Mouse (Mus musculus) G1E (cell line): ENCODE measurements at regions not wholly inside any gene's neighbourhood (a gene's known extent, or its start where the extent isn't known, plus 50 kb on each side); places are given as distances from the start of the nearest gene placed in this dataset.

ENCODE experiments used
- ATAC-seq: 2 replicates; pipeline ENCODE4 v1.8.0; 2016; ENCODE audit warnings: mild to moderate bottlenecking; ENCODE audit not compliant: insufficient number of reproducible peaks, poor library complexity, low FRiP score, severe bottlenecking; ENCODE audit errors: extremely low read depth
- DNase-seq: peaks from one replicate; pipeline ENCODE4 v3.0.0; 2012; ENCODE audit warnings: low spot score
- H3K27me3 ChIP-seq: 2 replicates; pipeline ENCODE4 v1.6.1; 2012; ENCODE audit warnings: mild to moderate bottlenecking, low read length, inconsistent platforms; ENCODE audit not compliant: insufficient read depth
- H3K36me3 ChIP-seq: replicated peaks from 2 replicates; pipeline ENCODE3; 2012; ENCODE audit warnings: mild to moderate bottlenecking, inconsistent platforms
- H3K4me1 ChIP-seq: 2 replicates; pipeline ENCODE4 v1.6.1; 2012; ENCODE audit warnings: low read depth, low read length, inconsistent platforms, mixed read lengths; ENCODE audit not compliant: insufficient read depth
- H3K4me3 ChIP-seq: 2 replicates; pipeline ENCODE4 v1.5.1; 2012; ENCODE audit warnings: low read depth, mild to moderate bottlenecking, inconsistent platforms, low read length, moderate library complexity, mixed read lengths
- H3K9me3 ChIP-seq: replicated peaks from 2 replicates; pipeline ENCODE4 v1.6.1; 2012; ENCODE audit warnings: inconsistent platforms
- CTCF ChIP-seq: IDR thresholded peaks from 2 replicates; pipeline ENCODE4 v1.5.1; 2012; ENCODE audit warnings: low read depth, low read length, inconsistent platforms, mixed read lengths
- GATA1 ChIP-seq: IDR thresholded peaks from 2 replicates; pipeline ENCODE4 v1.6.1; 2012; ENCODE audit warnings: borderline replicate concordance, low read length, inconsistent platforms, mixed read lengths
- GATA2 ChIP-seq: IDR thresholded peaks from 2 replicates; pipeline ENCODE4 v1.6.1; 2012; ENCODE audit warnings: low read depth, low read length, inconsistent platforms, borderline replicate concordance
- POLR2AphosphoS5 ChIP-seq: IDR thresholded peaks from 2 replicates; pipeline ENCODE4 v1.6.1; 2012; ENCODE audit warnings: low read depth, low read length, inconsistent platforms; ENCODE audit not compliant: insufficient replicate concordance
- TAL1 ChIP-seq: conservative IDR thresholded peaks from 2 replicates; pipeline ENCODE4 v1.6.1; 2012; ENCODE audit warnings: low read depth, low read length, inconsistent platforms, mixed read lengths

- DNase-seq (no peak), ATAC-seq (no peak)
- Histone ChIP-seq H3K36me3 (no peaks in the 10 kb centered on the region), H3K4me1 (no peaks in the 10 kb centered on the region), H3K27me3 (no peaks in the 10 kb centered on the region), H3K4me3 (no peak overlapping the region), H3K9me3 (0 out of 2 replicates have a peak, but pooled peaks cover 7% of the 10 kb centered on the region)
- TF ChIP-seq GATA1 (no peak), CTCF (no peak), GATA2 (no peak), POLR2AphosphoS5 (no peak)
Measured at GRCm38 (mm10) chr3:17795271-17796260, 152.6 kb upstream of the Cypt12 start.

- DNase-seq (no peak), ATAC-seq (no peak)
- TF ChIP-seq CTCF (no peak), POLR2AphosphoS5 (no peak), TAL1 (no peak), GATA2 (no peak), GATA1 (no peak)
- no peaks in the 10 kb centered on the region for H3K4me1 ChIP-seq
- H3K27me3 ChIP-seq = no peaks in the 10 kb centered on the region
- no peak overlapping the region for H3K4me3 ChIP-seq
- no peaks in the 10 kb centered on the region for H3K36me3 ChIP-seq
- H3K9me3 ChIP-seq = 0 out of 2 replicates have a peak, but pooled peaks cover 7% of the 10 kb centered on the region
Measured at GRCm38 (mm10) chr3:17796766-17797165, 151.4 kb upstream of the Cypt12 start.

- no peak overlapping the region for H3K4me3 ChIP-seq
- H3K36me3 ChIP-seq = no peaks in the 10 kb centered on the region
- H3K27me3 ChIP-seq = no peaks in the 10 kb centered on the region
- DNase-seq (no peak), ATAC-seq (no peak)
- 0 out of 2 replicates have a peak, but pooled peaks cover 6% of the 10 kb centered on the region for H3K9me3 ChIP-seq
- H3K4me1 ChIP-seq = no peaks in the 10 kb centered on the region
- TF ChIP-seq CTCF (no peak), POLR2AphosphoS5 (no peak), GATA2 (no peak), TAL1 (no peak), GATA1 (no peak)
Measured at GRCm38 (mm10) chr3:17798399-17798798, 149.8 kb upstream of the Cypt12 start.

GRCm38 (mm10) chr3:17799120-17799519 lies 149.1 kb upstream of the Cypt12 start:
- Histone ChIP-seq H3K4me3 (no peak overlapping the region), H3K27me3 (no peaks in the 10 kb centered on the region), H3K36me3 (no peaks in the 10 kb centered on the region), H3K9me3 (0 out of 2 replicates have a peak, but pooled peaks cover 4% of the 10 kb centered on the region), H3K4me1 (no peaks in the 10 kb centered on the region)
- DNase-seq = no peak
- ATAC-seq = no peak
- no peak for TF ChIP-seq POLR2AphosphoS5
- TF ChIP-seq TAL1 = no peak
- no peak for TF ChIP-seq GATA2
- TF ChIP-seq CTCF = no peak
- TF ChIP-seq GATA1 = no peak

GRCm38 (mm10) chr3:17800810-17801209 lies 147.4 kb upstream of the Cypt12 start:
- no peaks in the 10 kb centered on the region for H3K36me3 ChIP-seq
- DNase-seq (no peak), ATAC-seq (no peak)
- H3K4me1 ChIP-seq = no peaks in the 10 kb centered on the region
- no peaks in the 10 kb centered on the region for H3K27me3 ChIP-seq
- H3K9me3 ChIP-seq = no peaks in the 10 kb centered on the region
- no peak for TF ChIP-seq CTCF
- TF ChIP-seq TAL1 = no peak
- no peak for TF ChIP-seq GATA2
- no peak for TF ChIP-seq GATA1
- TF ChIP-seq POLR2AphosphoS5 = no peak
- no peak overlapping the region for H3K4me3 ChIP-seq

GRCm38 (mm10) chr3:17801479-17801878 lies 146.7 kb upstream of the Cypt12 start:
- TF ChIP-seq GATA1 = no peak
- TF ChIP-seq GATA2 = no peak
- TF ChIP-seq TAL1 = no peak
- TF ChIP-seq CTCF = no peak
- no peak for TF ChIP-seq POLR2AphosphoS5
- DNase-seq = no peak
- no peak overlapping the region for H3K4me3 ChIP-seq
- no peaks in the 10 kb centered on the region for H3K36me3 ChIP-seq
- H3K27me3 ChIP-seq = no peaks in the 10 kb centered on the region
- no peaks in the 10 kb centered on the region for H3K9me3 ChIP-seq
- no peaks in the 10 kb centered on the region for H3K4me1 ChIP-seq
- no peak for ATAC-seq
